Mouse (Mus musculus): ENCODE measurements at regions not wholly inside any gene's neighbourhood (a gene's known extent, or its start where the extent isn't known, plus 50 kb on each side); places are given as distances from the start of the nearest gene placed in this dataset.

DNA sequence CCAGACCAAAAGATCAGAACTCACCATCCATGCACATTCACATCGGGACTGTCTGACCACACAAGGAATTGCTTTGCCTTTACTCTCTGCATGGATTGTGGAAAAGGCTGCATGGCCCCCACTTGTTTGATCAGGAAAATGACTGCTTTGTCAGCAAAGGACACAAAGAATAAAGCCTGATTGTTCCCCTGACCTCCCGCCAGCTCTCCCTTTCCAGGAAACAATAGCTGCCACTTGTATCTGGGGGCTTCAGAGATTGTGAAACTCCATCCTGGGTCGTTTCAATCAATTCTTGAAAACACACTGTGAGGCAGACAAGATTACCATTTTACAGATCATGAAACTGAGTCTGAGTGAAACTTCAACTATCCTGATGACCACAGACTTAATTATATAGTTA, 70.7 kb downstream of the Zic3 start:
- H3K9ac ChIP-seq (ENCODE audit: low read length), result no peak overlapping the region
- H3K9me3 ChIP-seq (ENCODE audit: control insufficient read depth, low read length), result no peaks in the 10 kb centered on the region
- H3K4me2 ChIP-seq (ENCODE audit: low read length), result no peak overlapping the region
- no peak for ATAC-seq (replicated peaks; ENCODE audit: low FRiP score, low TSS enrichment, low read depth)
- no peaks in the 10 kb centered on the region for H3K27me3 ChIP-seq (replicated peaks; ENCODE audit: control insufficient read depth, insufficient read depth, low read length)
- H3K4me3 ChIP-seq (ENCODE audit: low read depth, low read length), result no peak overlapping the region
- H3K4me1 ChIP-seq (replicated peaks; ENCODE audit: control insufficient read depth, insufficient read depth, low read length), result no peaks in the 10 kb centered on the region
- 50% methylated on average over 3 of the region's 3 CpGs for WGBS
- DNase-seq (ENCODE audit: low spot score), result no peak
- no peak overlapping the region for H3K27ac ChIP-seq (ENCODE audit: low read depth)
- no peaks in the 10 kb centered on the region for H3K36me3 ChIP-seq (ENCODE audit: control insufficient read depth, insufficient read depth, low read length)

DNA sequence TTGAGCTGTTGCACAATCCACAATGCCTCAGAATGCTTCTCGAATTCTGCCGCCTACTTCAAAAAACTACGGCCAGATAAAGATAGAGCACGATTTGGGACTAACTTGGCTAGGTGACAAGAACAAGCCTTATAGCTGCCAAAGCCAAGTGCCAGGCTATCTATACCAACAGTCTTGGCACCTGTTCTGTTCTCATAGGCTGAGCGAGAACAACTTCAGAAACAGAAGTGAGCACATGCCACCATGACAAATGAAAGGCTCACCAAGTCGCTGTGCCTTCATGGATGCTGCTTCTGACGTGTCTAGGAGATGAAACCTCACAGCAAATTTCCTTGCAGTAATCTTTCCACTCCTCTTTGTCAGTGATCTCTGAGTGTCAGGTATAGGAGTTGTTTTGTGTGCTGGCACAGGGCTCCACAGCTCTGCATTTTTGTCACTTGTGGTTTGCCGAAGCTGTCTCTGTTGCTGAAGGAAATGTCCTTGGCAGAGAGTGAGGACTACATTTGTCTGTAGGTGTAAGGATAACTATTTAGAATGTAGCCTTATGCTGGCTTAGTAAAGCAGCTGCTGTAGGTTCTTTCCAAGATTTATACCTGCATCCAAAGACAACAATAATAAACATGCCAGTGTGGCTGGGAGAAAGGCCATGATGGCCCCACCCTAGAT, 95.4 kb downstream of the Zic3 start:
- 85% methylated on average over 8 of the region's 8 CpGs for WGBS
- H3K4me1 ChIP-seq (replicated peaks; ENCODE audit: control insufficient read depth, insufficient read depth, low read length), result no peaks in the 10 kb centered on the region
- H3K4me3 ChIP-seq (ENCODE audit: low read depth, low read length), result no peak overlapping the region

DNA sequence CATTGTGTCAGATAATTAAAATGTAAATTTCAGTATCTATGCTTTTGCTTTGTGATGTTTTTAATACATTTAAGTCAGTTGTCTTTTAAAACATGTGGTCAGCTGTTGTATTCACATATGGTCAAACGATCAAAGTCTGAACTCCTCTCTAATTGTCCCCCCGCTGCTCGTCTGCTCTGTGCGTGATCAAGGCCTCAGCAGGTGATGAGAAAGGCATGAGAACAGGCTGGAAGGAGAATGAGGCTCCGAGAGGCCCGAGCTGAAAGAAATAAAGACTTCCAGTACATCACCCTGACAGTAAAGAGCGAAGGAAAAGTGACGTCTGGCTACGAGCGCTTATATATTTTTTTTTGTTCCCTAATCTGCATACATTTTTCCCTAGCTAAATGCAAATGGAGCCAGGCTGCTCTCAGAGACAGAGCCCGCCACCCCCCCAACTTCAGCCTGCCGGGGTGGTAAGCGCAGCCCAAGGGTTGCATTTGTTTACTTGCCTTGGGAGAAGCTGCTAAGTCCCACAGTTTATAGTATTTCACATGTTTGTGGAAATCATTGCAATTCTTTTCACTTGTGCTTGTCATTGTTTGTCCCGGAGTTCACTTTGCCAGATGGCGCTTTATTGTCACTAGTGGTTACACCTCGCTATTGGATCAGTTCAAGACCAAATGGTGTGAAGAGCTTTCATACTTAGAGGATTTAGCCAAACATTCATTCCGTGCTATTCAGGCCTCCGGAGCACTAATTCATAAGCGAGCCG, 133.0 kb downstream of the Zic3 start:
- H3K4me1 ChIP-seq (replicated peaks; ENCODE audit: control insufficient read depth, insufficient read depth, low read length), result no peaks in the 10 kb centered on the region
- H3K4me2 ChIP-seq (ENCODE audit: low read length), result peak overlapping the region; percentile 34
- ATAC-seq (replicated peaks; ENCODE audit: low FRiP score, low TSS enrichment, low read depth) (no peak), DNase-seq (ENCODE audit: low spot score) (peak; percentile 51)
- H3K4me3 ChIP-seq (ENCODE audit: low read depth, low read length), result no peak overlapping the region
- H3K9ac ChIP-seq (ENCODE audit: low read length), result no peak overlapping the region
- 22% methylated on average over 20 of the region's 20 CpGs for WGBS
- H3K27me3 ChIP-seq (replicated peaks; ENCODE audit: control insufficient read depth, insufficient read depth, low read length), result no peaks in the 10 kb centered on the region
- no peak overlapping the region for H3K27ac ChIP-seq (ENCODE audit: low read depth)
- H3K9me3 ChIP-seq (ENCODE audit: control insufficient read depth, low read length), result no peaks in the 10 kb centered on the region
- no peaks in the 10 kb centered on the region for H3K36me3 ChIP-seq (ENCODE audit: control insufficient read depth, insufficient read depth, low read length)

More for the DNA sequence above, 95.4 kb downstream of the Zic3 start:
- no peak for DNase-seq (ENCODE audit: low spot score)
- H3K4me2 ChIP-seq (ENCODE audit: low read length), result no peak overlapping the region
- H3K9me3 ChIP-seq (ENCODE audit: control insufficient read depth, low read length), result no peaks in the 10 kb centered on the region
- H3K27ac ChIP-seq (ENCODE audit: low read depth), result no peak overlapping the region
- ATAC-seq (replicated peaks; ENCODE audit: low FRiP score, low TSS enrichment, low read depth), result no peak
- H3K27me3 ChIP-seq (replicated peaks; ENCODE audit: control insufficient read depth, insufficient read depth, low read length), result no peaks in the 10 kb centered on the region
- no peak overlapping the region for H3K9ac ChIP-seq (ENCODE audit: low read length)
- H3K36me3 ChIP-seq (ENCODE audit: control insufficient read depth, insufficient read depth, low read length), result no peaks in the 10 kb centered on the region

DNA sequence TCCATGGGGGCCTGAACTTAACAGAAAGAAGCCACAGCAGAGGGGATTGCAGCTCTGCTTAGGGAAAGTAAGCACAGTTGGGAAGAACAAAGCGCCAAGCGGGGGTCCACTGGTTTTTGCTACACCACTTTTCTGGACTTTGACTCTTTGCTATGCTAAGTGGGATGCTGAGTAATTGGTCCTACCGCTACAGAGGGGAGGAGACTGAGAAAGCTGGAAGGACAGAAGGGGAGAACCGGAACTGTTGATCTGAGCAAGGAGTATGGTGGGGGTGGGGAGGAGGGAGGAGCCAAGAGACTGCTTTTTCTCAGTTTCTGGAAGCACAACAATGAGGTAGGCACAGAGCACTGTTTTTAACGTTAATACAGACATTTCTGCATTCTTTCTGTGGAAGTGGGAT, 134.9 kb downstream of the Zic3 start:
- no peaks in the 10 kb centered on the region for H3K4me1 ChIP-seq (replicated peaks; ENCODE audit: control insufficient read depth, insufficient read depth, low read length)
- no peak for DNase-seq (ENCODE audit: low spot score)
- H3K4me3 ChIP-seq (ENCODE audit: low read depth, low read length), result no peak overlapping the region
- no peaks in the 10 kb centered on the region for H3K9me3 ChIP-seq (ENCODE audit: control insufficient read depth, low read length)
- ATAC-seq (replicated peaks; ENCODE audit: low FRiP score, low TSS enrichment, low read depth), result no peak
- no peak overlapping the region for H3K27ac ChIP-seq (ENCODE audit: low read depth)
- H3K9ac ChIP-seq (ENCODE audit: low read length), result no peak overlapping the region
- no peaks in the 10 kb centered on the region for H3K27me3 ChIP-seq (replicated peaks; ENCODE audit: control insufficient read depth, insufficient read depth, low read length)
- WGBS, result 38% methylated on average over 5 of the region's 5 CpGs
- no peak overlapping the region for H3K4me2 ChIP-seq (ENCODE audit: low read length)
- H3K36me3 ChIP-seq (ENCODE audit: control insufficient read depth, insufficient read depth, low read length), result no peaks in the 10 kb centered on the region

DNA sequence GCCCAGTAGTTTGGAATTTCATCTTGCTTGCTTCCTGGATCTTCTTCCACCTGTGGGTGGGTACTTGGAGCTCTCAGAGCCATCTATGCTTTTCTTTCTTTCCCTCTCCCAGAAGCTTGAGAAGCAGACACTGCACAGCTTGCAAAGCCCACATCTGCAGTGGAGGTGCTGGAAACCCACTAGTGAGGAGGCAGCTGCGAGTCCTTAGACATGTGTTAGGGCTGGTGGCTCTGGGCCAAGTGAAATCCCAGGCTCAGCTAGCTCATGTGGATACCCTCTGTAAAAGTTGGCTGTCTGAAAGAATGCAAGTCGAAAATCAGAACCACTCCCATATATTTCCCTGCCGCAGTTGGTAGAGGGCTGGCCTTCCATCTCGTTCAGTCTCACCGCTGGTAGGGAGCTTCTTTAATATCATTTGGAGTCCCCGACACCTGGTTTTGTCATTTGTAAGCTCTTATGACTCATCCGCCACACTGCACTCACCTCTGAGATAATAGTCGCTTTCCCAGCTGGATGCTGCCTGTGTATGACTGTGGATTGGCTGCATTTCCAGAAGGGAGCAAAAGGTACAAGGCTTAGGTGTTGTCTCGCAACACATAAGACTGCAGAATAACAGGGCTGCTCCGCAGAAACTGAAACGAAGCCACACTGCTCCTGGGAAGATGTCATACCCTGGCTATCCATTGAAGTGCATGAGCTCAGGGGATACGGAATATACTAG, 143.8 kb downstream of the Zic3 start:
- H3K9me3 ChIP-seq (ENCODE audit: control insufficient read depth, low read length), result no peaks in the 10 kb centered on the region
- no peaks in the 10 kb centered on the region for H3K36me3 ChIP-seq (ENCODE audit: control insufficient read depth, insufficient read depth, low read length)
- no peak overlapping the region for H3K9ac ChIP-seq (ENCODE audit: low read length)
- H3K4me2 ChIP-seq (ENCODE audit: low read length), result no peak overlapping the region
- H3K27ac ChIP-seq (ENCODE audit: low read depth), result no peak overlapping the region
- ATAC-seq (replicated peaks; ENCODE audit: low FRiP score, low TSS enrichment, low read depth), result no peak
- H3K4me3 ChIP-seq (ENCODE audit: low read depth, low read length), result no peak overlapping the region
- no peak for DNase-seq (ENCODE audit: low spot score)
- H3K4me1 ChIP-seq (replicated peaks; ENCODE audit: control insufficient read depth, insufficient read depth, low read length), result no peaks in the 10 kb centered on the region
- no peaks in the 10 kb centered on the region for H3K27me3 ChIP-seq (replicated peaks; ENCODE audit: control insufficient read depth, insufficient read depth, low read length)
- WGBS, result 87% methylated on average over 12 of the region's 12 CpGs

DNA sequence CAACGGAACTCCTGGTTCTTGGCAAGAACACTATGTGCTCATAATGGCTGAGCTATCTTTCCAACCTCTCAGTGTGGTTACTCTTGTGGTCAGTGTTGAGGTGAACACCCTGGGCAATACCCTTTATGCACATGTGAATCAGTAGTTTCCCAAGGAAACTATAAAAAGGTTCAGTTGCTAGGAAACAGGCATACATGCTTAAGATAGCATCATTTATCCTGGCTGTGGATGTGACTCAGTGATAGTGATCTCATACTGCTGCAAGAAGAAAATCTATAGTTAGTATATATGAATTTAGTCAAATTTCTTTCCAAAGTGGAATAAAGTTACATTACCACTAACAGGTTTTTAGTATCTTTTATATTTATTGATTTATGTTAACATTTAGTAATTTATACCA, 151.8 kb downstream of the Zic3 start:
- no peak overlapping the region for H3K4me2 ChIP-seq (ENCODE audit: low read length)
- H3K4me1 ChIP-seq (replicated peaks; ENCODE audit: control insufficient read depth, insufficient read depth, low read length), result no peaks in the 10 kb centered on the region
- no peaks in the 10 kb centered on the region for H3K27me3 ChIP-seq (replicated peaks; ENCODE audit: control insufficient read depth, insufficient read depth, low read length)
- no peak overlapping the region for H3K27ac ChIP-seq (ENCODE audit: low read depth)
- DNase-seq (ENCODE audit: low spot score), result no peak
- no peak overlapping the region for H3K9ac ChIP-seq (ENCODE audit: low read length)
- no peak for ATAC-seq (replicated peaks; ENCODE audit: low FRiP score, low TSS enrichment, low read depth)
- no peaks in the 10 kb centered on the region for H3K36me3 ChIP-seq (ENCODE audit: control insufficient read depth, insufficient read depth, low read length)
- WGBS, result 85% methylated on average over 1 of the region's 1 CpGs
- H3K4me3 ChIP-seq (ENCODE audit: low read depth, low read length), result no peak overlapping the region
- no peaks in the 10 kb centered on the region for H3K9me3 ChIP-seq (ENCODE audit: control insufficient read depth, low read length)

Measured in intestine, embryonic 14.5 days (tissue).